Mouse (Mus musculus): ENCODE measurements around the gene Sfxn3. TPM values are rescaled to one million over a fixed set of nuclear protein-coding genes. Genes with fewer than 3 reads are reported as not detected.

The Sfxn3 gene
- total RNA-seq (2022), result 100 to 1,000 TPM; 111 to 132 (median 121) TPM

- peak; percentile 87 to 93 for DNase-seq (ENCODE audit: low spot score in 2 of 2)
These were observed at the start of gene Sfxn3 for GRCm38 (mm10) chr19:45047417-45047934. Gene Sfxn3, plus strand, starts transcription at chr19:45047503.

DNA sequence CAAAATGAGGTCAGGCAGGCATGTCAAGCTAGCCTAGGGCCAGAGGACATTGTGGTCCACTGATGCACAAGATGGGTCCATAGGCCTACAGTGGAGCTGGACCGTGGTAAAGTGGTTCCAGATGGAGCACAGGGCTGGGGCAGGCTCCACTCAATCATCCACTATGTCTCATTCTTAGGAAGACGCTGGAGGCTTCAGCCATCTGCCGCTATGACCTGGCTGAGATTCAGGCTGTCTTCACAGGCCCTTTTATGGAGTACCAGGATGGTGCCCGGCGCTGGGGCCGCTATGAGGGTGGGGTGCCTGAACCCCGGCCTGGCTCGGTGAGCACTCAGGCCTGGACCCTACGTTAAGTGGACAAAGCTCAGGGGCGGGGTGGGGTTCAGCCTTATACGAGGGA, 49.5 kb upstream of the Sfxn3 start:
- DNase-seq (ENCODE audit: low spot score in 2 of 2), result no peak

- no peak for DNase-seq (ENCODE audit: low spot score in 2 of 2)
These were observed 47.7 kb upstream of the Sfxn3 start for GRCm38 (mm10) chr19:44999647-45000046.

- no peak for DNase-seq (ENCODE audit: low spot score in 2 of 2)
These were observed 45.0 kb upstream of the Sfxn3 start for GRCm38 (mm10) chr19:45002301-45002700.

GRCm38 (mm10) chr19:45003740-45004516, 43.4 kb upstream of the Sfxn3 start:
- no peak for DNase-seq (ENCODE audit: low spot score in 2 of 2)

DNA sequence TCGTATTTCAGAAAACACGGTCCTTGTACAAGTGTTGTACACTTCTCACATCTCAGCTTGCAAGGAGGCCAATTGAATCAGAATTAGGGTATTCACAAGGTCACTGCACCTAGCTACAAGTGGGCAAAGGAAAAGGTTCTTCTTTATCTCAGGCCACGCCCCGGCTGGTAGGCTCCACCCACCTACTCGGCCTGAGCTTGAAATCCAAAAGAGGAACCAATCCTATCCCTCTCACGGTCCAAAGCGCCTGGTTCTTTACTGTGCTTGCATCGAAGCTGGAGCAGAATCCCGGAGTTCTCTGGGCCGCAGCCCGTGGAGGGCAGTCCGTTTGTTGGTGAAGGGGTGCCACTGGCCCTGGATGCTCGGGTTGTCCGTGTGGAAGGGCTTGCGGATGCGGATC, 41.9 kb upstream of the Sfxn3 start, which contains the start of gene Twnk:
Twnk (plus strand) TSS at position 220 of the 400 bp plus-strand sequence.
- no peak for DNase-seq (ENCODE audit: low spot score in 2 of 2)

GRCm38 (mm10) chr19:45005957-45006712, 41.2 kb upstream of the Sfxn3 start, which contains the start of gene Mrpl43:
Gene Mrpl43, minus strand, starts transcription at chr19:45006442.
- peak; percentile 97 for DNase-seq (ENCODE audit: low spot score in 2 of 2)

GRCm38 (mm10) chr19:45007021-45007420, 40.3 kb upstream of the Sfxn3 start:
- DNase-seq (ENCODE audit: low spot score in 2 of 2), result no peak

- no peak for DNase-seq (ENCODE audit: low spot score in 2 of 2)
These were observed 39.7 kb upstream of the Sfxn3 start for GRCm38 (mm10) chr19:45007425-45008191.

DNA sequence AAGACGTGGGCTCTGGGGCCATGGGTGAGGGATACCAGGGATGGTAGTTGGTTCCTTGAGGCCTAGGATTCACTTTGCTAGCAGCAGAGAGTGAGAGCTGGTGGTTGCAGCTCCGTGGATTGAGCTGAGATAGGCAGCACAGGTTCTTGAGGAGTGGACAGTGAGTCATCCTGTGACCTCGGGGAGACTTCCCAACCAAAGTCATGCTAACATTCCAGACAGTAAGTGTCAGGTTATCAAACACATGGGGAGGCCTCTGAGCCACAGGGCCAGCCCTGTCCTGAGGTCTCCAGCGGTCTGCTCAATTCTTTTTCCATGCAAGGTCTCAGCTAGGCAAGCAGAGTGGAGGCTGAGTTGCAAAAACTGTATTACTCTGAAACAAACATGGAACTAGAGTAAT, 36.7 kb upstream of the Sfxn3 start:
- no peak for DNase-seq (ENCODE audit: low spot score in 2 of 2)

DNA sequence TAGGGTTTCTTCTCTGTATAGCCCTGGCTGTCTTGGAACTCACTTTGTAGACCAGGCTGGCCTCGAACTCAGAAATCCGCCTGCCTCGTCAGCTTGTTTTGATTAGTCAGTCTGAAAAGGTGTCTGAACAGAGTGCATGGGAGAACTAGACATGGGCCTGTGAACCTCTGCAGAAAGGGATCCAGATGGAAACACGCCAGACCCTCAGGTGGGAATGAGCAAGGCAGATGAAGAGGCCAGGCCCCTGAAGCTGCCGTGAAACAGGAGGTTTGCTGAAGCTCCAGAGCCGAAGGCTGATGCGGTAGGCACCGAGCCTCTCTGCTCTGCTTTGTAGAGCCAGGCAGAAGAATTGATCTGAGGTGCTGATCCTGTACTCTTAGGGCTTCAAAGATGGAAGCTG, 35.1 kb upstream of the Sfxn3 start:
- DNase-seq (ENCODE audit: low spot score in 2 of 2), result no peak

DNA sequence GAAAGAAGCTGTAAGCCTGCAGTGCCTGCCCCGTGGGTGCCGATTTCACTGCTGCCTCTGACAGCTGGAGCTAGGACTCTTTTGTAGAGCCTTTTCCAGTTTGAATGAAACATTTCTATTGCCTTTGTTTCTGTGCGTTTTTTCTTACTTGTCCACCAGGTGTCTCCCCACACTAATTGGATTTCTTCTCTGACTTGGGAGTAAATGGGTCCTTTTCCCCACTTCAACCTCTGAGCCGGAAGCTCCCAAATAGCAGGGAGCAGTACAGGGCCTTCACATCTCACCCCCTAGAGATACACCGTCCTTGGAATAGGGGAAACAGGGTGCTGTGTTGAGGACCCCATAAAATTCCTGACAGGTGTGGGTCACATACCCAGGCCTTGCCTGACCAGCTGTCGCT, 34.7 kb upstream of the Sfxn3 start:
- peak in 1 of 2 experiments; percentile 13 for DNase-seq (ENCODE audit: low spot score in 2 of 2)

DNA sequence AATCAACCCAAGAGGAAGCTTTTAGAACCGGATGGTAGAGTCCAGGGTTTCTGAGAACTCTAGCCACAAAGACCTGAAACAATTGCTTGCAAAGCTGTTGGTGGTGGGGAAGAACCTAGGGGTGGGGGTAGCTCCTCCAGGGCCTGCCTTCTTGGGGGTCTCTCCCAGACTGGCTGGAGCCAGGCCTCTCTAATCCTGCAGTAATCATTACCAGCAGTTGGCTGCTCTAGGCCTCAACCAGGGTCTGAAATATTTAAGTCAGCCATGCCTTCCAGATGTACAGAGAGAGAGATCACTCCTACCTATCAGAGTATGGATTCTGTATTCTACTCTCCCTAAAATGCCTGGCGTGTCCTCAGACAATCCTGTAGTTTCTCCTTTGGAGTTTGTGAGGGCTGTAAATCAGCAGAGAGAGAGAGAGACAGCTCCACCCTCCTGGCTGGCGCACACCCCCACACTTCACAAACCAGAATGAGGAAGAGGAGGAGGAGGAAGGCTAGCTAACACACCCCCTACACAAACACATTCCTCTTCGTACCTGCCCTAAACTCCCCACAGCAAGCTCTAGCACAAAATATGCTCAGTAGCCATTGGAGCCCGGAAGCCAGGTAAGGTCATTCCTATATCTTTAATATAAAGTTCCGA, 33.6 kb upstream of the Sfxn3 start:
- DNase-seq (ENCODE audit: low spot score in 2 of 2), result no peak

DNA sequence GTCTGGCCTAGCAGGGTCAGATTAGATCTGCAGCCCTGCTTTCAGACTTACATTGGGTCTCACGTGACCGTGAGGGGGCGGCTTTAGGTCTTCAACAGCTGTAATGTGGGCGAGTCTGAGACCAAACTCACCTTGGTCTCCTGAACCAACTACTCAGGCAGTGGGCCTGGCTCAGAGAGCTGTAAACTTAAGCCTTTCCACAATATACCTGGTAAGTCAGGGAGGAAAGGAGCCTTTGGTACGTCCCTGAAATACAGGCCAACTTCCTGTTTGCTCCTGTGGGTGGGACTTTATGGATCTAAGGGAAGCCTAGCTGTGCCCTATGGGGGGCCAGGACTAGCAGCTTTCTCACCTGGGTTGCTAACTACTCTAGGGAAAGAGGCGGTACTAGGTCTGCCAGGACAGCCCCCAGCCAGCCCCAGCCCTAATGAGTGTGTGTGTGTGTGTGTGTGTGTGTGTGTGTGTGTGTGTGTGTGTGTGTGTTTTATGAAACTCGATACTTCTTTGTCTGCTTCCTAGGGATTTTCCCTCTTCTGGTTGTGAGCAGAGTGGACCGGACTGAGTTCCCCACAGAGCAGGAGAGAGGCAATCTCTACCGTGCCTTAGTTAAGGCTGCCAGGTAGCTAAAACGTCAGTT, 32.9 kb upstream of the Sfxn3 start, which contains the start of gene Lzts2:
Lzts2 (plus strand) TSS at position 80 of the 637 bp plus-strand sequence.
- no peak for DNase-seq (ENCODE audit: low spot score in 2 of 2)

GRCm38 (mm10) chr19:45014981-45015402, 32.3 kb upstream of the Sfxn3 start:
- peak in 1 of 2 experiments; percentile 10 for DNase-seq (ENCODE audit: low spot score in 2 of 2)

DNA sequence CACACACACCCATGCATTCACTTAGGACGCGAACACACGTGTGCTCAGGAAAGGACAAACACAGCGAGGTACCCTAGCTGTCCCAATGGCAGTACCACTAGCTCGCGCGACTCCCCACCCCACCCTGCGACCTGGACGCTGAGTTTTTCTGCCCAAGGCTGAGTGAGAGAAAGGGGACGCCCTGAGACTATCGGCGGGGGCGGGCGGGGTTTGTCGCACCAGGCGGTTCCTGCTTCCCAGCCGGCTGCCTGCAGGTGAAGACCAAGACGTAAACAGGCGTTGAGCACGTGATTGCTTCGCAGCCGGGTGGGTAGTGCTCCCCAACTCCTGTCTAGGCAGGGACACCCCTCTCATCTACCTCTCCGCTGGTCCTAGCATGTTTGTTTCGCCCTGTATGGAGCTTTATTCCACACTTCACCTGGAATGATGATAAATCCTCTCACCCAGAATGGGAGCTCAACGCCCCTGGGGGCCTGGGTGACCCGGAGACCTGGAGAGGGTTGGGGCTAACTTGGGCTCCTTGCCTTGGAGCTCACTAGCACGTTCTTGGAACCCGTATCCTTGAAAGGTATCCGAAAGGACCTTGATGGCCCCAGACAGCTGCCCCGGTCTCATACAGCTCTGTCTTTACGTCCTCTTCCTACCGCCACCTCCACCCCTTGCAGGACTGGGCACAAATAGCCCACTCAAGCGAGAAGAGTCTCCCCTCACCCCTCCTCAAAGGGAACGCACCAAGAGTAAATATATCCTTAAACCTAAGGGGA, 31.6 kb upstream of the Sfxn3 start:
- DNase-seq (ENCODE audit: low spot score in 2 of 2), result no peak

DNA sequence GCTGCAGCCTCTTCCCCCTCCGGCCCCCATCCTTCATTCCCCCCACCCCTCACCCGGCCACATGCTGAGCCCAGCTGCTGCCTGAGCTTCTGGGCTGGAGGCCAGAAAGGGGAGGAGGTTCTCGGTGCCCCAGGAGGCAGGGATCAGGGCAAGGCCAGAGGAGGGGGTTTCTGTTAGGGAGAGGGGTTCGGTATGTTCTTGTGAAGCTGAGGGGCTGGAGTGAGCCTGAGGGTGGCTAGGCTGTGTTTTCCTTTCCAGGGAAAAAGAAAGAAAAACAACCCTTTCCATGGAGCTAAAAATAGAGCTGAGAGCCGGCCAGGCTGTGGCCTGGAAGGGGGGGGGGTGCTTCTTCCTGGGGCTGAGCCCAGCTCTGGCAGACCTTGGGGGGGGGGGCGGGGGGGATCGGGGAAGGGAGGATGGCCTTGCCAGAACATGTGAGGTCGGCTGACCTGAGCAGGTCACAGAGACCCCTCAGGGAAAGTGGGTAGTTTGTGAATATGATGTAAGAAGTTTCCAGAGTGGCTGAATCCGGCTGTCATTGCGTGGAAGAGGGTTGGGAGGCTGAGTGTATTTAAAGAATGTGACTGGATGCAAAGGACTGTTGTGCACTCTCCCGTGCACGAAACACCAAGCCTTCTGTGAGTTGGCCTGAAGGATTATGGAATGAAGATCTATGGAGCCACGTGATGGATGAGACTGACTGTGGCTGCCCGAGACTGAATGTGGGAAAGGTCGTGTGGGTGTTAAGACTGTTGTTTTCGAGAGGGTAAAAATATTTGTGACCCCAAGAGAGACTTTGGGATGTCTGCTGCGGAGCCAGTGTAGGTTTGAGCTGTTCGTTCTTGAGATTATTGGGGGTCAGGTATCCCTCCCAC, 30.7 kb upstream of the Sfxn3 start:
- DNase-seq (ENCODE audit: low spot score in 2 of 2), result peak in 1 of 2 experiments; percentile 78

DNA sequence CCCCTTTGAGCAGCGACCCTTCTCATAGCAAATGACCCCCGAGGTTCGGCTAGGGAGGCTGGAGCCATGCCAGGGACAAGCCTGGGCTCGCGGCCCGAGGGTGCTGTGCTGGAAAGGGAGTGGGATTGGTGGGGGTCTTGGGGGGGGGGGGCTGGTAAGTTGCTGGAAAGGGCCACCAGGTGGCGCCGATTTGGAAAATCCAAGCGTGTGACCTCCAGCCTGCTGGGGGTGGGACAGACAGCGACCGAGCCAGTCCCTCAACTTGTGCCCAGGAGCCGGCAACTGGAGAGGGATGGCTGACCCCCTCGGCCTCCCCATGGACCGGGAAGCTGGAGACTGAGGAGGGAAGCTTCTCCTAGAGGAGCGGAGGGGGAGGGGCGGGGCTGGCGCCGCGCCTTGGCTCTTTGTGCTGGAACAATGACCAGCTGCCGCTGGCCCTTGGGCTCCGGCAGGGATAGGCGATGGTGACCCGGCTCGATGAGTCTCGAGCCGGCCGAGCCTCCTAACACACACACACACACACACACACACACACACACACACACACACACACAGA, 30.0 kb upstream of the Sfxn3 start:
- peak; percentile 73 to 83 for DNase-seq (ENCODE audit: low spot score in 2 of 2)

All from left cerebral cortex, adult 8-10 months (tissue).